Mouse (Mus musculus) cortical plate, adult 2 months (tissue): Measurements from ENCODE around the gene Megf6. TPM values are rescaled to one million over a fixed set of nuclear protein-coding genes. Genes with fewer than 3 reads are reported as not detected.
A peak's percentile ranks its signal among the peaks of the same experiment; 100 is the strongest.

Source experiments
- H3K27ac ChIP-seq: fragments of 200-500 bp; 2 replicates; pipeline ENCODE4 v1.5.1; 2012; ENCODE audit warnings: low read length, control low read depth, inconsistent platforms; ENCODE audit not compliant: insufficient read depth
- H3K4me1 ChIP-seq: fragments of 200-500 bp; 2 replicates; pipeline ENCODE4 v1.6.1; 2011; ENCODE audit warnings: low read length; ENCODE audit not compliant: control insufficient read depth, insufficient read depth
- H3K4me3 ChIP-seq: fragments of 200-500 bp; 2 replicates; pipeline ENCODE4 v1.5.1; 2011; ENCODE audit warnings: mild to moderate bottlenecking, low read length, control low read depth; ENCODE audit not compliant: insufficient read depth
- CTCF ChIP-seq: fragments of 200-500 bp; IDR thresholded peaks from 2 replicates; pipeline ENCODE4 v1.5.1; 2011; ENCODE audit warnings: mild to moderate bottlenecking, control low read depth, low read length; ENCODE audit not compliant: insufficient read depth; ENCODE audit errors: extremely low read depth
- POLR2A ChIP-seq: fragments of 200-500 bp; IDR thresholded peaks from 2 replicates; pipeline ENCODE4 v1.6.1; 2011; ENCODE audit warnings: mild to moderate bottlenecking, low read length, control low read depth; ENCODE audit not compliant: insufficient read depth; ENCODE audit errors: extremely low read depth
- polyA plus RNA-seq: library from polyadenylated mRNA; depleted of rRNA; stranded (reverse); fragments of >200 nt; gene quantifications from 2 replicates; pipeline ENCODE4 v1.2.3, GENCODE M21; 2012

Gene Megf6
- polyA plus RNA-seq, 1 experiment = 3.0 TPM

- Histone ChIP-seq H3K27ac (no peak overlapping the region), H3K4me1 (no peaks in the 10 kb centered on the region), H3K4me3 (no peak overlapping the region)
- TF ChIP-seq POLR2A (no peak), CTCF (peak; percentile 97)
These were observed 11.5 kb upstream of the Megf6 start for GRCm38 (mm10) chr4:154159002-154159401.

- peak overlapping the region; percentile 94 for H3K27ac ChIP-seq
- no peaks in the 10 kb centered on the region for H3K4me1 ChIP-seq
- H3K4me3 ChIP-seq = peak overlapping the region; percentile 99
- TF ChIP-seq POLR2A (no peak), CTCF (no peak)
These were observed 10.5 kb upstream of the Megf6 start for GRCm38 (mm10) chr4:154159961-154160537.

GRCm38 (mm10) chr4:154160538-154161390, 9.8 kb upstream of the Megf6 start, which contains the start of gene Tprgl:
Gene Tprgl, minus strand, starts transcription at chr4:154160666.
- TF ChIP-seq POLR2A (0 out of 2 replicates have a peak, but pooled peaks have one; percentile 53), CTCF (no peak)
- Histone ChIP-seq H3K27ac (peak within 1 kb of the TSS; percentile 94), H3K4me1 (no peaks in the 10 kb centered on the region), H3K4me3 (peak within 1 kb of the TSS; percentile 99)

- H3K4me3 ChIP-seq = no peak overlapping the region
- H3K27ac ChIP-seq = no peak overlapping the region
- TF ChIP-seq CTCF (peak; percentile 86), POLR2A (no peak)
- no peaks in the 10 kb centered on the region for H3K4me1 ChIP-seq
These were observed 7.2 kb upstream of the Megf6 start for GRCm38 (mm10) chr4:154163296-154163695.

GRCm38 (mm10) chr4:154167053-154167452, 3.5 kb upstream of the Megf6 start:
- Histone ChIP-seq H3K27ac (no peak overlapping the region), H3K4me3 (no peak overlapping the region), H3K4me1 (no peaks in the 10 kb centered on the region)
- TF ChIP-seq CTCF (peak; percentile 64), POLR2A (no peak)

- TF ChIP-seq POLR2A (no peak), CTCF (no peak)
- no peak overlapping the region for H3K27ac ChIP-seq
- H3K4me3 ChIP-seq = no peak overlapping the region
- H3K4me1 ChIP-seq = no peaks in the 10 kb centered on the region
These were observed 509 bp upstream of the Megf6 start for GRCm38 (mm10) chr4:154170021-154170420.

- Histone ChIP-seq H3K4me1 (no peaks in the 10 kb centered on the region), H3K4me3 (peak overlapping the region; percentile 11), H3K27ac (no peak overlapping the region)
- TF ChIP-seq POLR2A = no peak
- no peak for TF ChIP-seq CTCF
These were observed 811 bp downstream of the Megf6 start for GRCm38 (mm10) chr4:154171151-154171930.

GRCm38 (mm10) chr4:154171931-154172604, 1.5 kb downstream of the Megf6 start:
- TF ChIP-seq POLR2A (no peak), CTCF (no peak)
- H3K4me1 ChIP-seq = no peaks in the 10 kb centered on the region
- H3K4me3 ChIP-seq = no peak overlapping the region
- H3K27ac ChIP-seq = no peak overlapping the region

GRCm38 (mm10) chr4:154177257-154177656, 6.7 kb downstream of the Megf6 start:
- Histone ChIP-seq H3K4me1 (no peaks in the 10 kb centered on the region), H3K4me3 (no peak overlapping the region), H3K27ac (no peak overlapping the region)
- TF ChIP-seq CTCF = no peak
- no peak for TF ChIP-seq POLR2A
